Mouse (Mus musculus) ES-Bruce4 (cell line): Measurements from ENCODE around the gene Ipo4. TPM values are rescaled to one million over a fixed set of nuclear protein-coding genes. Genes with fewer than 3 reads are reported as not detected.

Experiments
- H3K27ac ChIP-seq: 2 replicates; pipeline ENCODE4 v1.5.1; 2012; ENCODE audit warnings: low read length, inconsistent platforms; ENCODE audit not compliant: insufficient read depth
- H3K27me3 ChIP-seq: 2 replicates; pipeline ENCODE4 v1.6.1; 2012; ENCODE audit warnings: mild to moderate bottlenecking, low read length, inconsistent platforms; ENCODE audit not compliant: control insufficient read depth, poor library complexity, insufficient read depth, severe bottlenecking
- H3K36me3 ChIP-seq: 2 replicates; pipeline ENCODE4 v1.6.1; 2012; ENCODE audit warnings: inconsistent platforms, mild to moderate bottlenecking, low read length, moderate library complexity; ENCODE audit not compliant: control insufficient read depth, poor library complexity, insufficient read depth, severe bottlenecking
- H3K4me1 ChIP-seq: one replicate; pipeline ENCODE4 v1.8.1; 2011; ENCODE audit warnings: low read length; ENCODE audit not compliant: control insufficient read depth, insufficient read depth
- H3K4me3 ChIP-seq: 2 replicates; pipeline ENCODE4 v1.5.1; 2011; ENCODE audit warnings: low read depth, mild to moderate bottlenecking, low read length
- H3K9ac ChIP-seq: 2 replicates; pipeline ENCODE4 v1.6.1; 2012; ENCODE audit warnings: low read depth, mild to moderate bottlenecking, inconsistent platforms; ENCODE audit not compliant: poor library complexity, severe bottlenecking
- H3K9me3 ChIP-seq: replicated peaks from 2 replicates; pipeline ENCODE4 v1.6.1; 2012; ENCODE audit warnings: mild to moderate bottlenecking, low read length, inconsistent platforms; ENCODE audit not compliant: control insufficient read depth, poor library complexity, insufficient read depth, severe bottlenecking
- CTCF ChIP-seq: IDR thresholded peaks from one replicate; pipeline ENCODE4 v1.8.1; 2011; ENCODE audit warnings: low read depth, low read length
- EP300 ChIP-seq: IDR thresholded peaks from 2 replicates; pipeline ENCODE4 v1.6.1; 2011; ENCODE audit warnings: low read depth, low read length; ENCODE audit not compliant: insufficient read depth
- POLR2A ChIP-seq: IDR thresholded peaks from one replicate; pipeline ENCODE4 v1.8.1; 2011; ENCODE audit warnings: low read length; ENCODE audit not compliant: insufficient read depth
- polyA plus RNA-seq: library from polyadenylated mRNA; stranded (reverse); fragments of >200 nt; gene quantifications from 2 replicates; pipeline ENCODE4 v1.2.4, GENCODE M21; 2011; ENCODE audit warnings: low read depth; ENCODE audit not compliant: missing spikeins, insufficient read depth, insufficient read length

Ipo4 gene
- polyA plus RNA-seq, 1 experiment = 88.5 TPM

DNA sequence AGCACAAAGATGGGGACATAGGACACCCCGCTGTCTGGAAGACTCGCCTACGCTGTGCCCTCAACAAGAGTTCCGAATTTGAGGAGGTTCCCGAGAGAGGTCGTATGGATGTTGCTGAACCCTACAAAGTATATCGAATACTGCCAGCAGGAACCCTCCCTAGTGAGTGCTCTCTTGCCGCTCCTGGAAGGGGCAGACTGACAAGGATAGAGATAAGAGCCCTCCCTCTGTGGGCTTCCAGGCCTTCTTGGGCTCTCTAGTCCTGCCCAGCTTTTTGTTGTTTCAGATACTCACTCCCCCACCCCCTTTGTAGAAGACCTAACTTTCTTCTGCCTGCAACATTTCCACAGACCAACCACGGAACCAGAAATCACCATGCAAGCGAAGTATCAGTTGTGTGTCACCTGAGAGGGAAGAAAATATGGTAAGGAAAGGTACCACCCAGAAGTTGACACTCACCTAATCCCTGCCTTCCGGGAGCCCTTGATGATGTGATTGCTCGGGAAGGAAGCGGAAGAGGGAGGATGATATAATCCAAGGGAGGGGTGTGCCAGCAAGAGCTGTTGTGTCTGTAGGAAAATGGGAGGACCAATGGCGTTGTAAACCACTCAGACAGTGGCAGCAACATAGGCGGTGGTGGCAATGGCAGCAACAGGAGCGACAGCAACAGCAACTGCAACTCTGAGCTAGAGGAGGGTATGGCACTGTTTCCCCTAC, 29.9 kb downstream of the Ipo4 start:
- Histone ChIP-seq H3K9me3 (no peaks in the 10 kb centered on the region), H3K36me3 (peaks cover 35% of the 10 kb centered on the region), H3K4me3 (no peak overlapping the region), H3K4me1 (peaks cover 4% of the 10 kb centered on the region), H3K27ac (peak overlapping the region; percentile 46; the same call in 1 of the 2 replicates), H3K27me3 (no peaks in the 10 kb centered on the region), H3K9ac (peak overlapping the region; percentile 23)
- no peak for TF ChIP-seq POLR2A
- no peak for TF ChIP-seq EP300
- no peak for TF ChIP-seq CTCF

DNA sequence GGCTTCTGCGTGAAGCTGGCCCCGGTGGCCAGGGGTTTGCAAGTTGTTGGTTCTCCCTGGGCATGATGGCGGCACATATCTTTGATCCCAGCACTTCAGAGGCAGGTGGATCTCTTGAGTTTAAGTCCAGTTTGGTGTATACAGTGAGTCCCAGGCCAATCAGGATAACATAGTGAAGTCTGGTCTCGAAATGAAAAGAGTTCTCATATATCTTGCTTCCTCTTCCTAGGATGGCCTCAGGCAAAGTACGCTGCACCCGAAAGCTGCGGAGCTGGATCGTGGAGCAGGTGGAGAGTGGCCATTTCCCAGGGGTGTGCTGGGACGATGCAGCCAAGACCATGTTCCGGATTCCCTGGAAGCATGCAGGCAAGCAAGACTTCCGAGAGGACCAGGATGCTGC, 30.9 kb downstream of the Ipo4 start:
- H3K27me3 ChIP-seq = no peaks in the 10 kb centered on the region
- peaks cover 4% of the 10 kb centered on the region for H3K4me1 ChIP-seq
- H3K36me3 ChIP-seq = peaks cover 35% of the 10 kb centered on the region
- no peak overlapping the region; the same call in 1 of the 2 replicates for H3K9ac ChIP-seq
- peak overlapping the region; percentile 22 for H3K4me3 ChIP-seq
- TF ChIP-seq CTCF (no peak), POLR2A (no peak), EP300 (no peak)
- no peaks in the 10 kb centered on the region for H3K9me3 ChIP-seq
- H3K27ac ChIP-seq = peak overlapping the region; percentile 88

GRCm38 (mm10) chr14:55603633-55604576, 31.9 kb downstream of the Ipo4 start:
- TF ChIP-seq POLR2A = peak; percentile 9
- peak; percentile 86 for TF ChIP-seq CTCF
- TF ChIP-seq EP300 = peak; percentile 86
- H3K4me3 ChIP-seq = peak overlapping the region; percentile 46
- peaks cover 4% of the 10 kb centered on the region for H3K4me1 ChIP-seq
- peak overlapping the region; percentile 88 for H3K27ac ChIP-seq
- peaks cover 35% of the 10 kb centered on the region for H3K36me3 ChIP-seq
- H3K9ac ChIP-seq = peak overlapping the region; percentile 24; the same call in 1 of the 2 replicates
- H3K9me3 ChIP-seq = no peaks in the 10 kb centered on the region
- no peaks in the 10 kb centered on the region for H3K27me3 ChIP-seq

DNA sequence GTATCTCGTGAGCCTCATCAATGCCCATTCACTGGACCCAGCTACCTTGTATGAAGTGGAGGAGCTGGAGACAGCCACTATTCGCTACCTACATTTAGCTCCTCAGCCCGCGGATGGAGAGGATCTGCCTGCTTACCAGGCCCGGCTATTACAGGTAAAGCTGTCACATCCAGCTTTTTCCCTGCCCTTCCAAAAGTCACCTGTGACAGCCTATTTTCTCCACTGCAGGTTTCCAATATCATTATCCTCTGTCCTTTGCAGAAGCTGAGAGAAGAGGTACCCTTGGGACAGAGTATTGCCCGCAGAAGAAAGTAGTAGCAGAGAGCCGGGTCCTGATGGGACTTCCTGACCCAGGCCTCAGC, 32.5 kb downstream of the Ipo4 start, which contains the start of gene Irf9:
TSS of gene Irf9 (plus strand) at position 301 of the 362 bp plus-strand sequence.
- H3K36me3 ChIP-seq = peaks cover 31% of the 10 kb centered on the region
- no peaks in the 10 kb centered on the region for H3K27me3 ChIP-seq
- H3K4me3 ChIP-seq = peak within 1 kb of the TSS; percentile 46
- H3K4me1 ChIP-seq = peaks cover 4% of the 10 kb centered on the region
- no peaks in the 10 kb centered on the region for H3K9me3 ChIP-seq
- no peak for TF ChIP-seq EP300
- no peak for TF ChIP-seq POLR2A
- no peak for TF ChIP-seq CTCF
- H3K27ac ChIP-seq = peak within 1 kb of the TSS; percentile 88
- H3K9ac ChIP-seq = peak within 1 kb of the TSS; percentile 24; the same call in 1 of the 2 replicates

DNA sequence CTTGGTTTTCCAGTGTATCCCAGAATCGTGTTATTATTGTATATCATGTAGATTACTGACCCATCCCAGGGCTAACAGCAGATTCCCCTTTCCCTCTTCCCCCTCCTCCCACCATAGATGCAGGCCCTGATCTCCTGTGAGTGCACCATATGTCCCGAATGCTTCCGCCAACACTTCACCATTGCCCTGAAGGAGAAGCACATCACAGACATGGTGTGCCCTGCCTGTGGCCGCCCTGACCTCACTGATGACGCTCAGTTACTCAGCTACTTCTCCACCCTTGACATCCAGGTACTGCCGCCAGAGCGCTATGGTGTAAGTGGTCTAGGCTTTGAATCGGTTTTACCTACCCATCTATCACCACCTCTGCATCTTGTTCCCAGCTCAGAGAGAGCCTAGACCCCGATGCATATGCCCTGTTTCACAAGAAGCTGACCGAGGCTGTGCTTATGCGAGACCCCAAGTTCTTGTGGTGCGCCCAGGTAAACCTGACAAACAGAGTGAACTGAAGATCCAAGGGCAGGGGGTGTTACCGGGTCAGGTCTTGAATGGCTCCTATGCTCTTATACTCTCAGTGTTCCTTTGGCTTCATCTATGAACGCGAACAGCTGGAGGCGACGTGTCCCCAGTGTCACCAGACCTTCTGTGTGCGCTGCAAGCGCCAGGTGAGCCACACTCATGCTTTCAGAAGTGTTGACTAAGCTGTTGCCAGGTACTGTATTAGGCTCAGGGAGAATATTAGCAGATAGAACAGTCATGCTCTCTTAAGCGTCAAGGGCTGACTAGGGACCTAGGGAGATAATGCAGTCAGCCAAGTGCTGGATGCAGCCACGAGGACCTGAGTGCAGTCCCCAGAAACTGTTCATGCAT, 37.0 kb downstream of the Ipo4 start:
- no peak for TF ChIP-seq EP300
- no peak for TF ChIP-seq CTCF
- no peak for TF ChIP-seq POLR2A
- Histone ChIP-seq H3K27ac (no peak overlapping the region), H3K4me1 (no peaks in the 10 kb centered on the region), H3K9me3 (no peaks in the 10 kb centered on the region), H3K4me3 (no peak overlapping the region), H3K9ac (no peak overlapping the region), H3K27me3 (no peaks in the 10 kb centered on the region), H3K36me3 (peaks cover 48% of the 10 kb centered on the region)
